Mouse (Mus musculus) T-cell, adult 2 months (primary cell): Measurements from ENCODE around the gene Rsph14.
A peak's percentile ranks its signal among the peaks of the same experiment; 100 is the strongest.

Experiments used
- DNase-seq: peaks from one replicate; pipeline ENCODE4 v3.0.0; 2022; ENCODE audit warnings: low spot score

Gene Rsph14

DNA sequence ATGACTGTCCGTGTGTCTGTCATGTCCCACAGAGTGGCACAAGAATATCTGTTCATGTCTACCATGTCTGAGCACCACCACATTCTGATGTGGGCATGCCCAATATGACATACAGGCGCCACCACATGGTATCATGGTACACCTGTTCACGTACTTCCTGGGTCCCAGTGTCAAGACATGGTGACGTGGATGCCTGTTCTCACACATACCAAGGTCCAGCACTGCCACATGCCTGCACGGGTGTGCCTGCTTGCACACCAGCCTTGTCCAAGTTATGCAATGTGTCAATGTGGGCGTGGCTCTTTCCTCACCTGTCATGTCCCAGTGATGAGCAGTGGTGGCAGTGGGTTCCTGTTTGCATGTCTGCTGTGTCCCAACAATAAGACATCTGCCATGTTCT, 99.9 kb downstream of the Rsph14 start:
- no peak for DNase-seq

DNA sequence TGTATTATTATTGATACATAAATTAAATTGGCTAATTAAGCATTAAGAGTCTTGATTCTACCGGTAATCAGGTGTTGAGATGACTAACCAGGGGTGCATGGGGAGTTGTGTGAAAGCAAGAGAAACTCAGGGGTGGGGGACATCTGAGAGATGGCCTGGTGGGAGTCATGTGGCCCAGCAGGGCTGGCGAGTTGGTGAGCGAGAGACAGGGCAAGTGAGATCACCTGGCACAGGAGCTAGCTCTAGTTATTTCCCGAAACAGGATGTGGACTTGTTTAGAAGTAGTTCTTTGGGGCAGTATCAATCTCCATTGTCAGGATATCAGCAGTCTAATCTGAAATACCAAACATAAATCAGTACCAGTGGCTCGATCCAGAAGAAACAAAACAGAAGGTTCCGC, 100.8 kb downstream of the Rsph14 start:
- no peak for DNase-seq

DNA sequence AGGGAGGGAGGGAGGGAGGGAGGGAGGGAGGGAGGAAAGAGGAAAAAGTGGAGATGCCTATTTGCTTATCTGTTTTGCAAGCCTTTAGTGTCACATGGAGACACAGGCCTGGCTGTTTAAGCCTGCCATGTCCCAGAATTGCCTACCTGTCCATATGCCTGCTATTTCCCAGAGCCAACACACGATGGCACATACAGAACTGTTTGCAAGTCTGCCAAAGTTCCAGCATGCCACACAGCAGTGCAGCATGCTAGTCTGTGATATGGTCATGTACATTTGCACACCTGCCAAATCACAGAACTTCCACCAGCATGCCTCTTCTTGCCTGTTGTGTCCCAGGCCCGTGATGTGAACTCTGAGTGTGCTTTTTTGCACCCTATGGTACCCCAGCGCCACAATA, 101.8 kb downstream of the Rsph14 start:
- DNase-seq, result no peak

DNA sequence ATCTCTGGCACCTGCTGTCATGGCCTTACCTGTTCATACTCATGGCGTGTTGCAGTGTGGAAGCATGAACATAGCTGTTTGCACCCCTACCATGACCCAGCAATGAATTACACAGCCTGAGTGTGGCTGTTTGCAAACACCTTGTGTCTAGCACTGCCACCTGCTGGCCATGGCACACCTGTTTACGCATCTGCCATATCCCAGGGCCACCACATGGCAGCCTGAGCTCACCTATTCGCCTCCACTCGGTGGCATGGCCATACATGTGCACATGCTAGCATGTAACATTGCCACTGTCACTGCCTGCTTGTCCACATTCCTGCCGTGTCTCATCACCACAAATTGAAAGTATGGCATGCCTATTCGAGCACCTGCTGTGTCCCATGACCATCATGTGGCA, 102.8 kb downstream of the Rsph14 start:
- no peak for DNase-seq

DNA sequence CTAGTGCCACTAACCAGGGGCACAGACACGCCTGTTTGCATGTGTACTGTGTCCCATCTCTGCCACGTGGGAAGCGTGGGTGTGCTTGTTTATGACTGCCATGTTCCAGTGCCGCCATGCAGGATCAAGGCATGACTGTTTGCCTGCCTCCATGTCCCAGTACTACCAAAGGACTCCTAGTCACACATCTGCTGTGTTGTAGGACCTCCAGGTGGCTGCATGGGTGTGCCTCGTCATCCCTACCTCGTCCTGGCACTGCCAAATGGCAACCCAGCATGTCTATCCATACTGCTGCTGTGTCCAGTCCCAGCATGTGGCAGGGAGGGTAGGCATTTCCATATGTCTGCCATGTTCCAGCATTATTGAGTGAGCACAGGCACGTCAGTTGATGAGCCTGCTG, 104.1 kb downstream of the Rsph14 start:
- DNase-seq, result no peak

DNA sequence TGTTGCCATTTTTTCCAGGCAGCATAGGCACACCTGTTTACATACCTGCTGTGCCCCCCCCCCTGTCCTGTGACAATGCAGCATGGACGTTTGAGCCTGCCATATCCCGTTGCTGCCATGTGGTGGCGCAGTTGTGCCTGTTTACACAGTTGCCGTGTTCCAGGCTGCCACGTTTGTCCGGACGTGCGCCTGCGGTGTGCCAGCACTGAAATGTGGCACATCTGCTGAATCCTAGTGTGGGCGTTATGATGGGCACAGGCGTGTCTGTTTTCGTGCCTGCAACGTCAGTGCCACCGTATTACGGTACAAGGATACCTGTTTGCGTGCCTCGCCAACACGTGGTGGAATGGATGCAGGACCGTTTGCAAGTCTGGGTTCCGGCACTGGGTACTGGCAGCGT, 107.1 kb downstream of the Rsph14 start:
- DNase-seq, result peak; percentile 25

DNA sequence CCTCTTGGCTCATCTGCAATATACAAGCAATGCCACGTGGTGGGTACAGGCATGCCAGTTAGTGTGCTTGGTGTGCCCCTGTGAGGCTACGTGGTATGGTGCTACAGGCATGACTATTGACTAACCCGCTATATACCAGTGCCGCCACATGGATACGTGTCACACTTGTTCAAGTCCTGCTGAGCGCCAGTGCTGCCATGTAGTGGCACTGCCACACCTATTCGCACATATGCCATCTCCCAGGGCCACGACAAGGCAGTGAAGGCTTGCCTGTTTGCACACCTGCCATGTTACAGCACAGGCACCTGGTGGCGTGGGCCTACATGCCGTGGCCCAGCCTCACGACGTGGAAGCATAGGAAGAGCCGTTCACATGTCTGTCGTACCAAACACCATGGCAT, 108.1 kb downstream of the Rsph14 start:
- no peak for DNase-seq

DNA sequence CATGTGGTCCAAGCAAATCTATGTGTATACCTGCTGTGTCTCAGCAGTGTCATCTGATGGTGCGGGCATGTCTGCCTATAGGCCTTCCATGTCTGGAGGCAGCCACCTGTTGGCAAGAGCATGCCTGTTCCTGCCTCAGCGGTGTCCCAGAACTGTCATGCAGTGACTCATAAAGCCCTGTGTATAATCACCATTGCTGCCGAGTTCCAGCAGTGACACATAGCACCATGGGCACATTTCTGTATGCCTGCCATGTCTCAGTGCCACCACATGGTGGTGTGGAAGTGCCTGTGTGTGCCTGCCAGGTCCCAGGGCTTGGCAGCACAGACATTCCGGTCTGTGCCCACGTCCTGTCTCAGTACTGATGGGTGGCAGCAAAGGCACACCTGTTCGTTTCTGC, 109.6 kb downstream of the Rsph14 start:
- no peak for DNase-seq

DNA sequence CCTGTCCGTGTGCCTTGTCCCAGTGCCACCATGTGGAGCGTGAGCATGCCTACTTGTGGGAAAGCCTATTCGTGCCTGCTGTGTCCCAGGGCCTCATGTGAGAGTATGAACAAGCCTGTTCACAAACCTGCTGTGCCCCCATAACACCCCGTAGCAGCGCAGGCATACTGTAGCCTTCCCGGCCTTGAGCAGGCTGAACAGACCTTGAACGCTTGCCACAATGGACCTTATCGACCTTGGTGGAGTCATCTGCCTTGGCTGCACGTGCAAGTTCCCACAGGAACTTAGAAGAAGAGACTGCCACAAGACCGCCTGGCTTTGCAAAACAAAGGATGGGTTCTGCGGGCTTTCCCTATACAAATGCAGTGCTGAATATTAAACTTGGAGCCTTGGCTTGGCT, 110.8 kb downstream of the Rsph14 start:
- no peak for DNase-seq

DNA sequence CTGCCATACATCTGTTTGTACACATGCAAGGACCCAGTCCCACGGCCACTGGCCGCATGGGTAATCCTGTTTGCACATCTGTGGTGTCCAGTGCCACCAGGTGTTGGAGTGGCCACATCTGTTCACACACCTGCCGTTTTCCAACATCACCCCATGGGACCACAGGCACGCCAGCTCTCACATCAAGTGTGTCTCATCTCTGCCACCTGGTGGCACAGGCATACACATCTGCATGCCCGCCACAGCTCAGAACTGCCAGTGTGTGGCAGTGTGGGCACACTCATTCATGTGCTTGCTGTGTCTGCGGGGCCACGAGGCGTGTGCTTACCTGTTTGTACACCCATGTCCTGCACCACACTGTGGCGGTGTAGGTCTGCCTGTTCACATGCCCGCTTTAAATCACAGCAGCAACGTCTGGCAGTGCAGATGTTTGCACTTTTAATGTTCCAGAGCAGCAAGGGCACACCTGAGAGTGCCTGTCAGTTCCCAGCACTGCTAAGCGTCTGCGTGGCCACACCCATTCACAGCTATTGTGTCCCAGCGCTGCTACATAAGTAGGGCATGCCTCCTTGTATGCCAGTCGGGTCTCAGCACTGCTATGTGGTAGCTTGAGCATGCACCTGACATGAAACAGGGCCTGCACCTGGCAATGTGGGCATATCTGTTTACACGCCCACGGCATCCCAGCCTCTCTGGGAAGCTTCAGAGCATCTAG, 111.4 kb downstream of the Rsph14 start:
- DNase-seq, result peak; percentile 25

DNA sequence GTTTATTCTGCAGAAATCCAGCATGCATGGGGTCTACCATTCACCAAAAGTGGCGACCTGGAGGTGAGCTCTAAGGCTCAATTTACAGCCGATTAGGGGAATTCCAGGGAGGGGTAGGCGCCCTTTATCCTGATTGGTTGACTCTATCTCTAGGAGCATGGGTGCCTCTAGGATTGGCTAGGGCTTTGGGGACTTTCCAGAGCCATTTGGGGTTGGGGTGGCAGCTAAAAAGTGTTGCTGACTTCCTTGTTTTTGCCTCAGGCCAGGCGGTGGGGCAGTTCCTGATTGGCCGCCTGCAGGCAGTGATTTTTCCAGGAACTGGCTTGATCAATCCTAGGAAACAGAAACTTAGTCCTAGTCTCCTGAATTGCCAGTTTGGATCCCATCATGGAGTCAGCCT, 113.1 kb downstream of the Rsph14 start:
- no peak for DNase-seq

DNA sequence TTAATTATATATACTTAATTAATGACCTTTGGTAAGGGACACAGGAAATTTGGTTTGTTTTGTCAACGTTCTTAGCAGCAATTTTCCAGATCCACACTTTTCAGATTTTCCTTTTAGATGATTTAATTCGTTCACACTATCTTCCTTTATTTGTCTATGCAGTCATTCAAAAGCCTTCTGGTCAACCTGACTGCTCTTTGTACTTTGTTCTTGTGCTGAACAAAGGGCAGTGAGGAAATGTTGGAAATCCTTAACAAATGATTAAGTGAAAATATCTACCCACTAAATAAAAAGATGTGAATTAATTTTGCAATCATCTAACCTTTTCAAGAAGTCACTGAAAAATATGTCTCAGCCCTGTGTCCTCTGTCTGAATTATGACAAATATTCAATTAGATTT, 124.0 kb downstream of the Rsph14 start:
- DNase-seq, result no peak
